Mouse (Mus musculus) hindbrain, embryonic 12.5 days (tissue): ENCODE measurements around the gene Ralgps1. TPM values are rescaled to one million over a fixed set of nuclear protein-coding genes. Genes with fewer than 3 reads are reported as not detected.

Experiments
- ATAC-seq: fragments of 200-750 bp; cut with Nextera tagmentation; 2 replicates; pipeline ENCODE4 v1.8.0; 2017; ENCODE audit warnings: moderate TSS enrichment; ENCODE audit not compliant: low FRiP score
- H3K27ac ChIP-seq: fragments of 300-500 bp; sonication (generic); 2 replicates; pipeline ENCODE4 v1.5.1; 2016; ENCODE audit warnings: mild to moderate bottlenecking
- H3K27me3 ChIP-seq: fragments of 300-500 bp; sonication (generic); 2 replicates; pipeline ENCODE4 v1.6.1; 2016; ENCODE audit warnings: mild to moderate bottlenecking
- H3K36me3 ChIP-seq: fragments of 300-500 bp; sonication (generic); 2 replicates; pipeline ENCODE4 v1.6.1; 2016; ENCODE audit warnings: mild to moderate bottlenecking
- H3K4me1 ChIP-seq: fragments of 300-500 bp; sonication (generic); 2 replicates; pipeline ENCODE4 v1.6.1; 2016
- H3K4me2 ChIP-seq: fragments of 300-500 bp; sonication (generic); replicated peaks from 2 replicates; pipeline ENCODE4 v1.6.1; 2016; ENCODE audit warnings: mild to moderate bottlenecking
- H3K4me3 ChIP-seq: fragments of 300-500 bp; sonication (generic); 2 replicates; pipeline ENCODE4 v1.5.1; 2016; ENCODE audit warnings: mild to moderate bottlenecking
- H3K9ac ChIP-seq: fragments of 300-500 bp; sonication (generic); 2 replicates; pipeline ENCODE4 v1.6.1; 2016; ENCODE audit warnings: mild to moderate bottlenecking, moderate library complexity
- H3K9me3 ChIP-seq: fragments of 300-500 bp; sonication (generic); replicated peaks from 2 replicates; pipeline ENCODE4 v1.6.1; 2016; ENCODE audit warnings: mild to moderate bottlenecking
- WGBS: fragments of 180-500 bp; shearing (Covaris S2); methylation state at CpG from one replicate; pipeline ENCODE4 v1.1.7; 2016; 5-methylcytosine and 5-hydroxymethylcytosine counted together
- polyA plus RNA-seq: library from polyadenylated mRNA; unstranded; fragments of >200 nt; fragmentation: Nextera tagmentation; extraction: Ambion mirVana; gene quantifications from 2 replicates; pipeline ENCODE4 v1.2.1, GENCODE M21; 2016

Gene Ralgps1
- polyA plus RNA-seq, 1 experiment from 2014 or later, result 29.0 TPM

- Histone ChIP-seq H3K36me3 (peaks cover 35% of the 10 kb centered on the region), H3K4me3 (no peak overlapping the region), H3K9me3 (no peaks in the 10 kb centered on the region), H3K4me2 (no peak overlapping the region), H3K27ac (no peak overlapping the region), H3K4me1 (peaks cover 23% of the 10 kb centered on the region), H3K27me3 (no peaks in the 10 kb centered on the region), H3K9ac (no peak overlapping the region)
- 79% methylated on average over 10 of the region's 10 CpGs for whole genome bisulfite sequencing
- no peak for ATAC-seq
These were observed 198.2 kb downstream of the Ralgps1 start for GRCm38 (mm10) chr2:33173126-33173525.

- peaks cover 42% of the 10 kb centered on the region for H3K36me3 ChIP-seq
- peak overlapping the region; percentile 58; the same call in 1 of the 2 replicates for H3K27ac ChIP-seq
- peaks cover 19% of the 10 kb centered on the region for H3K4me1 ChIP-seq
- H3K9me3 ChIP-seq, result no peaks in the 10 kb centered on the region
- 49% methylated on average over 10 of the region's 10 CpGs for WGBS
- H3K27me3 ChIP-seq, result no peaks in the 10 kb centered on the region
- no peak overlapping the region for H3K4me3 ChIP-seq
- peak; percentile 22; the same call in 1 of the 2 replicates for ATAC-seq
- H3K4me2 ChIP-seq, result no peak overlapping the region
- no peak overlapping the region for H3K9ac ChIP-seq
These were observed 200.3 kb downstream of the Ralgps1 start for GRCm38 (mm10) chr2:33170777-33171565.

DNA sequence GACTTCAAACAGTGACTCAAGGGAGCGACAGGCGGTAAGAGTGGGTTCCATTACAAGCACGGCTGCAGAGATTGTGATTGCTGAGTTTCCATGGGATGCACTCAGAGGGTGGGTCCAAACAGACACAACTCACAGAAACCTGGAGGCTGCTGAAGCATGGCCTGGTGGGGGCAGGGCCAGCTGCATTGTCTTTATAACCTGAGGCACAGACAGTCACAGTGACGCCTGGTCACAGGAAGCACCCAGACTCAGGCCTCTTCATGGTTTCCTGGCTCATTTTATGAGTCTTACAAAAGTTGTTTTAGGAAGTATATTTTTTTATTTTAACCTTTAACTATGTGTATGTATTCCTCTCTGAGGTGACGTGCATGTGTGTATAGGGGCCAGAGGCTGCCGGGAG is 201.8 kb downstream of the Ralgps1 start:
- WGBS, result 76% methylated on average over 6 of the region's 6 CpGs
- Histone ChIP-seq H3K4me3 (no peak overlapping the region), H3K9ac (no peak overlapping the region), H3K4me2 (no peak overlapping the region), H3K36me3 (peaks cover 46% of the 10 kb centered on the region), H3K4me1 (peaks cover 28% of the 10 kb centered on the region), H3K27ac (no peak overlapping the region), H3K9me3 (no peaks in the 10 kb centered on the region), H3K27me3 (no peaks in the 10 kb centered on the region)
- no peak for ATAC-seq

DNA sequence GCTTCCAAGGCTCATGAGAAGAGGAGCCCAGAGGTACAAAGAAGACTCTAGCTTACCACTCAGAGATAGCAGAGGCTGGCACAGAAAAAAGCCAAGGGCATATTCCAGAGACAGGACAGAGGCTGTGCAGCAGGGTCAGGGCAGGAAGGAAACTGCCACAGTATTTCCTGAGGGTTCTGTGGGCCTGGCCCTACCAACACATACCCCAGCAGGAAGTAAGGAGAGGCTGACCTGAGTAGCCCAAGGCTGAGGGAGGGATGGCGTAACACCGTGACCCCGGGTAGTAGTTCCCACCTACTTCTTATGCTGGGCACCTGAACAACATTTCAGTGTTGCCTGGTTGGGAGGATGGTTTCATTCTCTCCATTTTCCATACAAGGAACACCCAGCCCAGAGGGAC is 204.2 kb downstream of the Ralgps1 start:
- Histone ChIP-seq H3K4me2 (no peak overlapping the region), H3K4me1 (peaks cover 28% of the 10 kb centered on the region), H3K27ac (no peak overlapping the region), H3K36me3 (peaks cover 29% of the 10 kb centered on the region), H3K9ac (no peak overlapping the region), H3K4me3 (no peak overlapping the region), H3K9me3 (no peaks in the 10 kb centered on the region), H3K27me3 (no peaks in the 10 kb centered on the region)
- ATAC-seq, result no peak
- WGBS, result 84% methylated on average over 3 of the region's 3 CpGs

GRCm38 (mm10) chr2:33165710-33166374 is 205.4 kb downstream of the Ralgps1 start:
- H3K9me3 ChIP-seq, result no peaks in the 10 kb centered on the region
- H3K4me3 ChIP-seq, result no peak overlapping the region
- peaks cover 31% of the 10 kb centered on the region for H3K36me3 ChIP-seq
- no peak for ATAC-seq
- H3K27me3 ChIP-seq, result no peaks in the 10 kb centered on the region
- no peak overlapping the region for H3K4me2 ChIP-seq
- no peak overlapping the region for H3K9ac ChIP-seq
- H3K4me1 ChIP-seq, result peaks cover 20% of the 10 kb centered on the region
- peak overlapping the region; percentile 57; the same call in 1 of the 2 replicates for H3K27ac ChIP-seq
- 50% methylated on average over 7 of the region's 7 CpGs for WGBS

DNA sequence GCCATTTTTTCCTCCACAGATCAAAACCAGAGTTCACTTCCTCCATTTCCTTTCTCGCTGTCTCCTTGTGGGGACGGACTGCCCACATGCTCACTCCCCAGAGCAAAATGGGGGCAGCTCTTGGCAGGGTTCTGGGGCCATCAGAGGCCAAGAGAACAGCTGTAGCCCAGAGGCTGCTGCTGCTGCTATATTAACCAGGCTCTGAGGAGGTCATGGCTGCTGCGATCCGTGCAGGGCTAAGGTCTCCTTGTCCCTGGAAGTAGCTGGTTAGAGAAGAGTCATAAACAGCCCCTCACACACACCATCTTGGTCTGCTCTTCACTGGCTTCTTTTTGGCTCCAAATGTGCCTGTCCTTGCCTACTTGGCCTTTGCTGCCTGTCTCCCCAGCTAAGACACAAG is 206.1 kb downstream of the Ralgps1 start:
- Histone ChIP-seq H3K4me1 (peaks cover 17% of the 10 kb centered on the region), H3K4me2 (no peak overlapping the region), H3K9ac (no peak overlapping the region), H3K4me3 (no peak overlapping the region), H3K36me3 (peaks cover 25% of the 10 kb centered on the region), H3K27ac (peak overlapping the region; percentile 57; the same call in 1 of the 2 replicates), H3K9me3 (no peaks in the 10 kb centered on the region), H3K27me3 (no peaks in the 10 kb centered on the region)
- ATAC-seq, result no peak
- WGBS, result 74% methylated on average over 4 of the region's 4 CpGs

DNA sequence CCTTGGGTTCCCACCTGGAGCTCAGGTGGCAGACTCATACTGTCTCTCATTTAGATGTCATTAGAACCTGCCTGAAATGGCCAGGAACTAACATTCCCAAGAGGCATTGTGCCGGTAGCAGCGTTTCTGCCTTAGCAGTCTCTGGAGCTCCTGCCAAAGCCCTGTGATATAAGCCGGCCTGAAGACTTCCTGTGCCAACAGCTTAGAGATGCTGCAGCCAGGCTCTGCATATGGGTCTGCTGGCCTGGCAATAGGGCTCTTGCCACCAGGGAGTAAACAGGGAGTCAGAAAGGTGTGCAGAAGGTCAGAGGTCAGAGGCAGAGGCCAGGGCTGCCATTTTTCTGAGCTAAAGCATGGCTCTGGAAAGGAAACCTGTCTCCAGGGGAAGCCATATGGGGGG is 206.6 kb downstream of the Ralgps1 start:
- H3K4me1 ChIP-seq, result peaks cover 17% of the 10 kb centered on the region
- H3K27me3 ChIP-seq, result no peaks in the 10 kb centered on the region
- peaks cover 23% of the 10 kb centered on the region for H3K36me3 ChIP-seq
- no peak overlapping the region for H3K9ac ChIP-seq
- no peak for ATAC-seq
- H3K9me3 ChIP-seq, result no peaks in the 10 kb centered on the region
- 63% methylated on average over 3 of the region's 3 CpGs for WGBS
- H3K4me2 ChIP-seq, result no peak overlapping the region
- H3K27ac ChIP-seq, result no peak overlapping the region
- H3K4me3 ChIP-seq, result no peak overlapping the region

DNA sequence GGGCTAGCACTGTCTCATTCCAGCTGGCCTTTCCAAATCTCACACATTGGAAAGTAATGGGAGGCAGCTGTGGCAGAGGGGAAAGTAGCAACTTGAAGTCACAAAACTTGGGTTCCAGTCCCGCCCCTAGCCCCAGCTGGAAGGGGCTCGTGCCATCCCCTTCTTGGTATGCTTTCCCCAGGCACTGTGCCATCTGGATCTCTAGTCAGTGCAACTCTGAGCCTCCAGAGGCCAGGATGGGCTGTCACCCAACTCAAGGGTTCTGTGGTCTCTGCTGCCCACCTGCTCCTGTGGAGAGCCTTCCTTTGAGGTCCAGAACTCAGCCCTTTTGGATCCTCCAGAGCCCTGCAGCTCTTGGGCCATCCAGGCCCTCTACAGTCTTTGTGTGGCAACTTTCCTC is 209.2 kb downstream of the Ralgps1 start:
- no peak for ATAC-seq
- WGBS, result 95% methylated on average over 2 of the region's 2 CpGs

DNA sequence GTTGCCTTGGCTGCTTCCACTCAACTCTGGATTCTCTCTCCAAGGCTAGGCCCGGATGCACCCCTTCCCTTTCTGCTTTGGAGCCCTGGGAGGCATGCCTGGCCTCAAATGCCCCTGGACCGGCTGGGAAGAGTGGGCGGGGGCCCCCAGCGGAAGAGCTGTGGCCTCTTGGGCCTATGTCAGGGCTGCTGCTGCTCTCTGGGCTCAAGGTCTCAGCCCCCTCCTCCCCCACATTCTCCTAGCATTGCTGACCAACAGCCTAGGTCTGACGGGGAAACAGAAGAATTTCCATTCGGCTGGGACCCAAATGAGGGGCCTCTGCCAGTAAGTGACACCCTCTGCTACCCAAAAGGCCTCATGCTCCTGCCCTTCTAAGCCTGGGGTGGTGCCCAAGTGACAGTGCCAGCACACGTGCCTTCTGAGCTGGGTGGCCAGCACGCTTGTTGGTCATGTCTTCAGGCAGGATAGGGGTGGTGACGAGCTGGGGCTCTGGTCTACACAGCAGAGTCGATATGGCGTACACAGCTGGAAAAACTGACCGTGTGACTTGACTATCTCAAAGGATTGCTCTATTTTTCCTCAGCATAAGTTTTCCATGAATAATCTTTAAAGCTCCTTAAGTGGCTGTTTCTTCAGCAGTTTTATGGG is 210.8 kb downstream of the Ralgps1 start:
- Histone ChIP-seq H3K4me3 (no peak overlapping the region), H3K27ac (no peak overlapping the region), H3K9me3 (no peaks in the 10 kb centered on the region), H3K27me3 (no peaks in the 10 kb centered on the region), H3K4me2 (no peak overlapping the region), H3K36me3 (peaks cover 22% of the 10 kb centered on the region; the same call in 1 of the 2 replicates), H3K9ac (no peak overlapping the region; the same call in 1 of the 2 replicates), H3K4me1 (peaks cover 6% of the 10 kb centered on the region; the same call in 1 of the 2 replicates)
- WGBS, result 69% methylated on average over 12 of the region's 12 CpGs
- ATAC-seq, result no peak

More for the DNA sequence above, 209.2 kb downstream of the Ralgps1 start:
- Histone ChIP-seq H3K4me3 (no peak overlapping the region), H3K4me2 (no peak overlapping the region), H3K4me1 (peaks cover 17% of the 10 kb centered on the region), H3K9me3 (no peaks in the 10 kb centered on the region), H3K27ac (no peak overlapping the region), H3K36me3 (peaks cover 22% of the 10 kb centered on the region; the same call in 1 of the 2 replicates), H3K9ac (no peak overlapping the region), H3K27me3 (no peaks in the 10 kb centered on the region)

GRCm38 (mm10) chr2:33159593-33159992 is 211.7 kb downstream of the Ralgps1 start:
- Histone ChIP-seq H3K4me2 (no peak overlapping the region), H3K4me3 (no peak overlapping the region), H3K27ac (no peak overlapping the region), H3K9me3 (no peaks in the 10 kb centered on the region), H3K27me3 (no peaks in the 10 kb centered on the region), H3K36me3 (peaks cover 22% of the 10 kb centered on the region; the same call in 1 of the 2 replicates), H3K9ac (no peak overlapping the region), H3K4me1 (0 out of 2 replicates have a peak, but pooled peaks cover 2% of the 10 kb centered on the region)
- no peak for ATAC-seq
- 86% methylated on average over 7 of the region's 7 CpGs for WGBS

GRCm38 (mm10) chr2:33158895-33159294 is 212.4 kb downstream of the Ralgps1 start:
- Histone ChIP-seq H3K27ac (no peak overlapping the region), H3K9me3 (no peaks in the 10 kb centered on the region), H3K27me3 (no peaks in the 10 kb centered on the region), H3K36me3 (peaks cover 25% of the 10 kb centered on the region; the same call in 1 of the 2 replicates), H3K4me3 (no peak overlapping the region), H3K4me2 (no peak overlapping the region), H3K9ac (no peak overlapping the region), H3K4me1 (0 out of 2 replicates have a peak, but pooled peaks cover 2% of the 10 kb centered on the region)
- ATAC-seq, result no peak
- 91% methylated on average over 6 of the region's 6 CpGs for WGBS

GRCm38 (mm10) chr2:33156283-33156781 is 215.0 kb downstream of the Ralgps1 start:
- WGBS, result 84% methylated on average over 5 of the region's 5 CpGs
- Histone ChIP-seq H3K4me2 (no peak overlapping the region), H3K27me3 (no peaks in the 10 kb centered on the region), H3K36me3 (peaks cover 20% of the 10 kb centered on the region; the same call in 1 of the 2 replicates), H3K9me3 (no peaks in the 10 kb centered on the region), H3K4me1 (0 out of 2 replicates have a peak, but pooled peaks cover 2% of the 10 kb centered on the region), H3K27ac (no peak overlapping the region), H3K4me3 (no peak overlapping the region), H3K9ac (no peak overlapping the region)
- ATAC-seq, result no peak
